Comparison of ENCODE assay signal across 21 mouse cellular contexts in genomic region chr5:4731743-4732215, GRCm38 (mm10). TPM values are rescaled to one million over a fixed set of nuclear protein-coding genes. Genes with fewer than 3 reads are reported as not detected.
DNase-seq lines count a peak whose midpoint lies in the region; ATAC-seq and TF ChIP-seq lines count a peak whose summit lies in the region.
"Had no signal": no experiment of that assay in that cellular context is flagged by ENCODE, and none has a peak within 500 bp of the region (broad histone marks: within the 10 kb centered on the region; RNA-seq: fewer than 3 reads in every experiment).

No protein-coding gene starts in this region.

- no peak for TF ChIP-seq POLR2A in brain, embryonic 14.5 days (IDR thresholded peaks at IDR 0.05; ENCODE audit: borderline replicate concordance, extremely low read depth, insufficient read depth, insufficient read length, poor library complexity, severe bottlenecking)

- H3K4me1 ChIP-seq in forebrain, embryonic 14.5 days (ENCODE audit: control insufficient read depth, insufficient read depth, low read length), result no peaks in the 10 kb centered on the region; the same call in none of the 2 replicates
- peaks cover 2% of the 10 kb centered on the region; the same call in 1 of the 2 replicates for H3K4me1 ChIP-seq in forebrain, embryonic 11.5 days (replicated peaks; ENCODE audit: control insufficient read depth, insufficient read depth, low read length)
- peaks cover 8% of the 10 kb centered on the region; the same call in 1 of the 2 replicates for H3K4me1 ChIP-seq in embryonic facial prominence, embryonic 15.5 days
- no peaks in the 10 kb centered on the region for H3K4me1 ChIP-seq in intestine, embryonic 16.5 days (ENCODE audit: control insufficient read depth, insufficient read depth, low read length)

- H3K36me3 ChIP-seq in forebrain, embryonic 14.5 days (ENCODE audit: control insufficient read depth, insufficient read depth, low read length), result no peaks in the 10 kb centered on the region
- H3K36me3 ChIP-seq in forebrain, embryonic 11.5 days (ENCODE audit: control insufficient read depth, insufficient read depth, low read length), result no peaks in the 10 kb centered on the region
- no peaks in the 10 kb centered on the region for H3K36me3 ChIP-seq in embryonic facial prominence, embryonic 15.5 days
- no peaks in the 10 kb centered on the region for H3K36me3 ChIP-seq in intestine, embryonic 16.5 days (ENCODE audit: control insufficient read depth, insufficient read depth, low read length)
- H3K36me3 ChIP-seq: heart, embryonic 13.5 days; intestine, embryonic 15.5 days; limb, embryonic 13.5 days; lung, embryonic 15.5 days had no signal

- H3K4me3 ChIP-seq in forebrain, embryonic 14.5 days (ENCODE audit: low read depth, low read length), result no peak overlapping the region
- no peak overlapping the region for H3K4me3 ChIP-seq in forebrain, embryonic 11.5 days (ENCODE audit: low read depth, low read length)
- H3K4me3 ChIP-seq in embryonic facial prominence, embryonic 15.5 days (replicated peaks), result no peak overlapping the region
- no peak overlapping the region for H3K4me3 ChIP-seq in intestine, embryonic 16.5 days (ENCODE audit: low read length)
- H3K4me3 ChIP-seq: heart, embryonic 13.5 days; intestine, embryonic 15.5 days; limb, embryonic 13.5 days; lung, embryonic 15.5 days had no signal

- TF ChIP-seq CTCF in brain, embryonic 14.5 days (IDR thresholded peaks at IDR 0.05; ENCODE audit: borderline replicate concordance, extremely low read depth, insufficient read depth, insufficient read length), result no peak

- H3K4me2 ChIP-seq in forebrain, embryonic 14.5 days (ENCODE audit: low read length), result no peak overlapping the region
- no peak overlapping the region for H3K4me2 ChIP-seq in forebrain, embryonic 11.5 days (ENCODE audit: low read depth, low read length, severe bottlenecking)
- no peak overlapping the region for H3K4me2 ChIP-seq in embryonic facial prominence, embryonic 15.5 days (replicated peaks)
- H3K4me2 ChIP-seq in intestine, embryonic 16.5 days (ENCODE audit: low read depth, low read length), result no peak overlapping the region
- H3K4me2 ChIP-seq: heart, embryonic 13.5 days; intestine, embryonic 15.5 days; limb, embryonic 13.5 days; lung, embryonic 15.5 days had no signal

- no peaks in the 10 kb centered on the region for H3K9me3 ChIP-seq in forebrain, embryonic 14.5 days (replicated peaks; ENCODE audit: control insufficient read depth, low read length)
- H3K9me3 ChIP-seq in forebrain, embryonic 11.5 days (ENCODE audit: control insufficient read depth, low read length), result no peaks in the 10 kb centered on the region
- no peaks in the 10 kb centered on the region for H3K9me3 ChIP-seq in embryonic facial prominence, embryonic 15.5 days (replicated peaks)
- no peaks in the 10 kb centered on the region for H3K9me3 ChIP-seq in intestine, embryonic 16.5 days (ENCODE audit: control insufficient read depth, low read length)
- H3K9me3 ChIP-seq: heart, embryonic 13.5 days; intestine, embryonic 15.5 days; limb, embryonic 13.5 days; lung, embryonic 15.5 days had no signal

- H3K27ac ChIP-seq in forebrain, embryonic 14.5 days (ENCODE audit: low read depth, low read length), result no peak overlapping the region
- H3K27ac ChIP-seq in forebrain, embryonic 11.5 days (ENCODE audit: low read depth, low read length), result no peak overlapping the region
- no peak overlapping the region for H3K27ac ChIP-seq in embryonic facial prominence, embryonic 15.5 days (replicated peaks)
- H3K27ac ChIP-seq in intestine, embryonic 16.5 days (ENCODE audit: low read length), result no peak overlapping the region
- H3K27ac ChIP-seq: heart, embryonic 13.5 days; intestine, embryonic 15.5 days; limb, embryonic 13.5 days; liver, embryonic 14.5 days; lung, embryonic 15.5 days had no signal

- peak; percentile 32; the same call in 1 of the 2 replicates for ATAC-seq in forebrain, embryonic 14.5 days
- ATAC-seq in forebrain, embryonic 11.5 days (replicated peaks; ENCODE audit: low FRiP score), result no peak; the same call in 1 of the 2 replicates
- ATAC-seq in embryonic facial prominence, embryonic 15.5 days (ENCODE audit: insufficient number of reproducible peaks, low FRiP score, low TSS enrichment, low read depth), result 0 out of 2 replicates have a peak, but pooled peaks have one; percentile 34
- ATAC-seq in intestine, embryonic 16.5 days, result no peak
- ATAC-seq: intestine, embryonic 15.5 days had no signal

- H3K27me3 ChIP-seq in forebrain, embryonic 14.5 days (replicated peaks; ENCODE audit: control insufficient read depth, insufficient read depth, low read length), result no peaks in the 10 kb centered on the region
- H3K27me3 ChIP-seq in forebrain, embryonic 11.5 days (ENCODE audit: control insufficient read depth, insufficient read depth, low read length), result no peaks in the 10 kb centered on the region
- 0 out of 2 replicates have a peak, but pooled peaks cover under 1% of the 10 kb centered on the region for H3K27me3 ChIP-seq in embryonic facial prominence, embryonic 15.5 days
- H3K27me3 ChIP-seq in intestine, embryonic 16.5 days (replicated peaks; ENCODE audit: control insufficient read depth, insufficient read depth, low read length), result no peaks in the 10 kb centered on the region
- H3K27me3 ChIP-seq: heart, embryonic 13.5 days; intestine, embryonic 15.5 days; limb, embryonic 13.5 days; lung, embryonic 15.5 days had no signal

- DNase-seq in forebrain, embryonic 14.5 days (ENCODE audit: low spot score), result no peak
- no peak for DNase-seq in forebrain, embryonic 11.5 days (ENCODE audit: low spot score)
- DNase-seq in brain, embryonic 14.5 days (ENCODE audit: low read depth), result peak; percentile 71
- peak; percentile 39 for DNase-seq in mesoderm, embryonic 11.5 days (ENCODE audit: low read depth, low spot score)
- DNase-seq in left cerebral cortex, adult 18-20 months (ENCODE audit: low spot score in 2 of 2), result no peak
- no peak for DNase-seq in left cerebral cortex, adult 11 months (ENCODE audit: low spot score)
- DNase-seq: B cell, adult 2 months; cerebellum, adult 8-10 months; gastrocnemius, postnatal 14 days; heart, adult 18-20 months; lung, postnatal 4 days; right cerebral cortex, postnatal 14 days; spleen, adult 18-20 months; thymus, postnatal 36 days had no signal

- H3K9ac ChIP-seq in forebrain, embryonic 14.5 days (ENCODE audit: low read length), result no peak overlapping the region
- no peak overlapping the region for H3K9ac ChIP-seq in forebrain, embryonic 11.5 days (ENCODE audit: low read length)
- H3K9ac ChIP-seq in embryonic facial prominence, embryonic 15.5 days, result no peak overlapping the region
- H3K9ac ChIP-seq in intestine, embryonic 16.5 days (ENCODE audit: low read depth, low read length), result no peak overlapping the region
- H3K9ac ChIP-seq: heart, embryonic 13.5 days; intestine, embryonic 15.5 days; limb, embryonic 13.5 days; liver, embryonic 14.5 days; lung, embryonic 15.5 days had no signal

- WGBS in forebrain, embryonic 14.5 days, result 47% methylated on average over 5 of the region's 5 CpGs
- WGBS in forebrain, embryonic 11.5 days, result 64% methylated on average over 5 of the region's 5 CpGs
- WGBS in embryonic facial prominence, embryonic 15.5 days, result 54% methylated on average over 5 of the region's 5 CpGs
- 71% methylated on average over 5 of the region's 5 CpGs for WGBS in intestine, embryonic 16.5 days

RNA-seq across cellular contexts. Expression of gene Fzd1, which starts 26.1 kb away (rescaled TPM):
- polyA plus RNA-seq in forebrain, embryonic 14.5 days (2014; fragmentation: Nextera tagmentation; extraction: Ambion mirVana), result 16.4 and 17.3 TPM in 2 replicates
- 35.0 and 36.4 TPM in 2 replicates for polyA plus RNA-seq in forebrain, embryonic 11.5 days (2014; fragmentation: Nextera tagmentation; extraction: Ambion mirVana)
- 52.8 and 55.7 TPM in 2 replicates for polyA plus RNA-seq in brain, embryonic 14.5 days (2012; rRNA removed)
- polyA plus RNA-seq in embryonic facial prominence, embryonic 15.5 days (2015; fragmentation: Nextera tagmentation; extraction: Ambion mirVana), result 25.9 and 26.7 TPM in 2 replicates
- total RNA-seq in left cerebral cortex, adult 18-20 months (2021), result 10 to 100 TPM; 12.9 to 13.2 TPM
- polyA plus RNA-seq in intestine, embryonic 16.5 days (2015; fragmentation: Nextera tagmentation; extraction: Ambion mirVana), result 10.1 and 10.6 TPM in 2 replicates

Comparison
In these comparisons a context has a peak if more than half of its experiments do, and no peak if none do; other contexts are left out.
1. ATAC-seq: peak in forebrain, embryonic 14.5 days (single experiment) and embryonic facial prominence, embryonic 15.5 days (single experiment); none in forebrain, embryonic 11.5 days (single experiment) and intestine, embryonic 16.5 days (single experiment).
2. DNase-seq: peak in brain, embryonic 14.5 days (single experiment) and mesoderm, embryonic 11.5 days (single experiment); none in forebrain, embryonic 14.5 days (single experiment), forebrain, embryonic 11.5 days (single experiment), left cerebral cortex, adult 18-20 months (0 of 2) and left cerebral cortex, adult 11 months (single experiment).